Mouse (Mus musculus): ENCODE measurements around the gene Zfp618.

GRCm38 (mm10) chr4:63129891-63130624, 164.7 kb downstream of the Zfp618 start:
- TF ChIP-seq CTCF (IDR thresholded peaks at IDR 0.05; ENCODE audit: low read depth) (no peak), EP300 (IDR thresholded peaks at IDR 0.05; ENCODE audit: low read depth) (no peak)

Data from heart, postnatal 0 days (tissue).